ENCODE assay signal across 8 mouse cellular contexts in the genomic region with DNA sequence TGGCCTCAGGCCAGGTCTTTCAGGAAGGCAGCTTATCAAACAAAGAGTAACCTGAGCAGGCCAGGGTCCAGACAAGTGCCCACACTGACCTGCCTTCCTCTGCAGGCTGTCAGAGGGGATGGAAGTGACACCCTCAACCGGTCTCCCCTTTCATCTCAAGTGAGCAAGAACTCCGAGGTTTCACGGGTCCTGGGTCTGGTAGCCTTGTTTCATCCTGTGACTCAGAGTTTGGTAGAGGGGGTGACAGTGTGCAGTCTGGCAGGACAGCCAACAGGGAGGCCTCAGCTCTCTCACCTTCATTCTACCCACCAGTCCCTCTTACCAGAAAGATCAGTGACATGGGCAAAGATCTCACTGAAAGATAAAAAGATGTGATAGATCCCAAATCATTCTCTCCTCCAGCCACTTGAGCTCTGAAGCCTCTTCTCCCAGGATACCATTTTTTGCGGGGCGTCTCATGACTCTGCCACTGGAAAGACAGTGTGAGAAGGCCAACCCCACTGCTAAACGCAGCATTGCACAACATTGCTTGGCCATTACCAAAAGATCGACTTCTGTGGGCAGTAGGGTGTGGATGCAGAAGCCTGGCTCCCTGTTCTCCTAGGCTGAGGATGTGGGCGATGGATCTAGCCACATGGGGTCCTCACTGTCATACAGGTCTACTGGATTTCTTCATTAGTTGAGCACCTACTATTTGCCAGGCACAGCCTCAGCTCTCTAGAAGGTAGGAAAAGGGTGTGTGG. TPM values are rescaled to one million over a fixed set of nuclear protein-coding genes. Genes with fewer than 3 reads are reported as not detected.
DNase-seq lines count a peak whose midpoint lies in the region; ATAC-seq and TF ChIP-seq lines count a peak whose summit lies in the region.

TSS of gene Maff (plus strand) at position 571 of the 743 bp plus-strand sequence.

- TF ChIP-seq RAD21 in CH12.LX (IDR thresholded peaks at IDR 0.05; ENCODE audit: low read depth, low read length): no peak; the same call in 1 of the 2 replicates

- no peaks in the 10 kb centered on the region for H3K9me3 ChIP-seq in erythroblast, embryonic 14.5 days (ENCODE audit: control insufficient read depth, low read length)
- peaks cover 22% of the 10 kb centered on the region for H3K9me3 ChIP-seq in CH12.LX (replicated peaks; ENCODE audit: low read length)
- H3K9me3 ChIP-seq in heart, embryonic 15.5 days (replicated peaks): no peaks in the 10 kb centered on the region

- in situ Hi-C loops in CH12.LX (cut with MboI; ENCODE audit: low pct_ligation_motif_present, low pct_unique_long_range_greater_than_20kb, low sequenced_read_pairs): loop anchor here (25.0 kb wide), 1 partner anchor 434 kb away; the partner anchor contains the start of gene Pdxp

- H3K9ac ChIP-seq in CH12.LX (ENCODE audit: insufficient read depth, low read depth): peak within 1 kb of the TSS; percentile 73
- peak within 1 kb of the TSS; percentile 61 for H3K9ac ChIP-seq in heart, embryonic 15.5 days

- peak within 1 kb of the TSS; percentile 86 for H3K4me2 ChIP-seq in CH12.LX (ENCODE audit: insufficient read depth, low read depth, poor library complexity, severe bottlenecking)
- H3K4me2 ChIP-seq in heart, embryonic 15.5 days: peak within 1 kb of the TSS; percentile 67

- TF ChIP-seq POLR2A in CH12.LX (IDR thresholded peaks at IDR 0.05; ENCODE audit: low read depth, low read length): no peak

- peaks cover 47% of the 10 kb centered on the region for H3K27me3 ChIP-seq in erythroblast, embryonic 14.5 days (ENCODE audit: control insufficient read depth)
- H3K27me3 ChIP-seq in CH12.LX (replicated peaks): no peaks in the 10 kb centered on the region
- H3K27me3 ChIP-seq in heart, embryonic 15.5 days: 0 out of 2 replicates have a peak, but pooled peaks cover 2% of the 10 kb centered on the region

- H3K79me2 ChIP-seq in CH12.LX (replicated peaks; ENCODE audit: control insufficient read depth, extremely low read depth, insufficient read depth, poor library complexity, severe bottlenecking): no peaks in the 10 kb centered on the region; the same call in 1 of the 2 replicates

- no peak for TF ChIP-seq EP300 in CH12.LX (IDR thresholded peaks at IDR 0.05; ENCODE audit: low read length)

- H3K4me1 ChIP-seq in erythroblast, embryonic 14.5 days (ENCODE audit: control insufficient read depth): peaks cover 21% of the 10 kb centered on the region
- peaks cover 26 to 60% of the 10 kb centered on the region in 2 experiments for H3K4me1 ChIP-seq in CH12.LX (ENCODE audit: control insufficient read depth in 1 of 2, insufficient read depth in 2 of 2)
- H3K4me1 ChIP-seq in heart, embryonic 15.5 days (replicated peaks): peaks cover 26% of the 10 kb centered on the region

- no peak for ATAC-seq in erythroblast, adult 5-6 weeks (replicated peaks; ENCODE audit: low FRiP score, poor library complexity, severe bottlenecking)
- ATAC-seq in heart, embryonic 15.5 days (replicated peaks; ENCODE audit: insufficient number of reproducible peaks, insufficient read depth, low FRiP score, low read depth): no peak
- ATAC-seq in erythroid progenitor cell, adult 5-6 weeks (replicated peaks; ENCODE audit: low FRiP score, poor library complexity, severe bottlenecking): no peak

- 54% methylated on average over 8 of the region's 8 CpGs for WGBS in heart, embryonic 15.5 days

- DNase-seq in CH12.LX (ENCODE audit: extremely low read depth): no peak
- peak; percentile 57 for DNase-seq in lung, postnatal 36 days
- DNase-seq in thymus, adult 18-20 months: no peak
- DNase-seq in cerebellum, postnatal 14 days: no peak

- peak within 1 kb of the TSS; percentile 72 for H3K27ac ChIP-seq in CH12.LX (ENCODE audit: insufficient read depth, low read depth)
- peak within 1 kb of the TSS; percentile 94 for H3K27ac ChIP-seq in heart, embryonic 15.5 days

- H3K36me3 ChIP-seq in erythroblast, embryonic 14.5 days (ENCODE audit: control insufficient read depth): no peaks in the 10 kb centered on the region
- H3K36me3 ChIP-seq in CH12.LX (replicated peaks in 1 of 2; ENCODE audit: control insufficient read depth in 1 of 2, insufficient read depth in 1 of 2, low read length in 1 of 2): peaks cover 0 to 20% of the 10 kb centered on the region in 2 experiments
- no peaks in the 10 kb centered on the region for H3K36me3 ChIP-seq in heart, embryonic 15.5 days

- H3K4me3 ChIP-seq in erythroblast, embryonic 14.5 days (replicated peaks): peak within 1 kb of the TSS; percentile 71
- peak within 1 kb of the TSS; percentile 82 to 93 (median 87) for H3K4me3 ChIP-seq in CH12.LX (replicated peaks in 1 of 3; ENCODE audit: low read depth in 2 of 3, low read length in 2 of 3, poor library complexity in 1 of 3)
- H3K4me3 ChIP-seq in heart, embryonic 15.5 days: peak within 1 kb of the TSS; percentile 57

- no peak for TF ChIP-seq CTCF in CH12.LX (conservative IDR thresholded peaks at IDR 0.05 in 1 of 2, IDR thresholded peaks at IDR 0.05 in 1 of 2; ENCODE audit: low read depth in 2 of 2, low read length in 2 of 2)

- dilution Hi-C loops in CH12.LX (cut with MboI; ENCODE audit: extremely low pct_ligation_motif_present, extremely low pct_unique_long_range_greater_than_20kb, low sequenced_read_pairs): no loop called here

TF ChIP-seq in CH12.LX, 34 proteins besides CTCF, POLR2A, EP300 and RAD21:
- TF ChIP-seq NRF1 (IDR thresholded peaks at IDR 0.05; ENCODE audit: low read depth, low read length) (no peak), BHLHE40 (IDR thresholded peaks at IDR 0.05; ENCODE audit: low read depth, low read length) (no peak), CHD1 (IDR thresholded peaks at IDR 0.05; ENCODE audit: low read depth, low read length) (no peak), IRF4 (IDR thresholded peaks at IDR 0.05; ENCODE audit: low read depth, low read length) (no peak), MAZ (IDR thresholded peaks at IDR 0.05; ENCODE audit: low read depth, low read length) (no peak), ZMIZ1 (IDR thresholded peaks at IDR 0.05; ENCODE audit: low read depth, low read length) (no peak), ZKSCAN1 (IDR thresholded peaks at IDR 0.05; ENCODE audit: borderline replicate concordance, low read depth, low read length) (no peak), JUND (conservative IDR thresholded peaks at IDR 0.05; ENCODE audit: low read depth, low read length) (no peak), SIN3A (IDR thresholded peaks at IDR 0.05; ENCODE audit: low read length) (no peak), USF2 (conservative IDR thresholded peaks at IDR 0.05; ENCODE audit: low read depth, low read length) (no peak), PAX5 (IDR thresholded peaks at IDR 0.05; ENCODE audit: low read length) (no peak), SMC3 (IDR thresholded peaks at IDR 0.05; ENCODE audit: low read depth, low read length) (no peak), MAFK (IDR thresholded peaks at IDR 0.05; ENCODE audit: insufficient replicate concordance, low read length) (no peak), JUN (IDR thresholded peaks at IDR 0.05; ENCODE audit: insufficient read depth, low read depth, low read length) (no peak)

RNA-seq across cellular contexts. Expression of gene Maff, which starts in this region (rescaled TPM):
- 0.30 and 0.55 TPM in 2 replicates for polyA plus RNA-seq in erythroblast, embryonic 14.5 days (2012)
- total RNA-seq in erythroblast, adult 5-6 weeks (2015; ENCODE audit: low replicate concordance): not detected in 2 replicates
- total RNA-seq in erythroblast, adult 5-6 weeks (2017; ENCODE audit: low replicate concordance): not detected in 2 replicates
- 9.3 and 15.4 TPM in 2 replicates for total RNA-seq in CH12.LX (2012; rRNA removed)
- 7.6 and 9.2 TPM in 2 replicates for total RNA-seq in CH12.LX (2014; rRNA removed)
- 9.7 and 10.5 TPM in 2 replicates for polyA plus RNA-seq in CH12.LX (2012; ENCODE audit: insufficient read length, low read depth)
- 3.5 and 3.8 TPM in 2 replicates for polyA plus RNA-seq in heart, embryonic 15.5 days (2015; fragmentation: Nextera tagmentation; extraction: Ambion mirVana)
- total RNA-seq in erythroid progenitor cell, adult 5-6 weeks (2015; ENCODE audit: low replicate concordance): not detected in 2 replicates
- total RNA-seq in erythroid progenitor cell, adult 5-6 weeks (2017; ENCODE audit: low replicate concordance): not detected in 2 replicates

Comparison
In these comparisons a context has a peak if more than half of its experiments do, and no peak if none do; other contexts are left out.
1. RNA of gene Maff (total RNA-seq): 7.6 to 15.4 TPM in CH12.LX; not detected in erythroblast, adult 5-6 weeks and not detected in erythroid progenitor cell, adult 5-6 weeks; every median in the first group is over 4 times any median in the second.
2. Peak in every context shown above with its lines, with median percentiles within 50 percentile points of each other: H3K4me3 ChIP-seq.